Mouse (Mus musculus) gastrocnemius, adult 18-20 months (tissue): ENCODE measurements around the gene Gm10300. TPM values are rescaled to one million over a fixed set of nuclear protein-coding genes. Genes with fewer than 3 reads are reported as not detected.

Source experiments
- DNase-seq: peaks from one replicate; pipeline ENCODE4 v3.0.0; 2021; ENCODE audit warnings: low spot score
- total RNA-seq, 2 experiments: library from RNA; stranded (reverse); gene quantifications; 2 replicates each; pipeline ENCODE4 v1.2.3; 2021

Gene Gm10300
- total RNA-seq, 2 experiments from 2014 or later = 0.09 TPM; not detected in 1

DNA sequence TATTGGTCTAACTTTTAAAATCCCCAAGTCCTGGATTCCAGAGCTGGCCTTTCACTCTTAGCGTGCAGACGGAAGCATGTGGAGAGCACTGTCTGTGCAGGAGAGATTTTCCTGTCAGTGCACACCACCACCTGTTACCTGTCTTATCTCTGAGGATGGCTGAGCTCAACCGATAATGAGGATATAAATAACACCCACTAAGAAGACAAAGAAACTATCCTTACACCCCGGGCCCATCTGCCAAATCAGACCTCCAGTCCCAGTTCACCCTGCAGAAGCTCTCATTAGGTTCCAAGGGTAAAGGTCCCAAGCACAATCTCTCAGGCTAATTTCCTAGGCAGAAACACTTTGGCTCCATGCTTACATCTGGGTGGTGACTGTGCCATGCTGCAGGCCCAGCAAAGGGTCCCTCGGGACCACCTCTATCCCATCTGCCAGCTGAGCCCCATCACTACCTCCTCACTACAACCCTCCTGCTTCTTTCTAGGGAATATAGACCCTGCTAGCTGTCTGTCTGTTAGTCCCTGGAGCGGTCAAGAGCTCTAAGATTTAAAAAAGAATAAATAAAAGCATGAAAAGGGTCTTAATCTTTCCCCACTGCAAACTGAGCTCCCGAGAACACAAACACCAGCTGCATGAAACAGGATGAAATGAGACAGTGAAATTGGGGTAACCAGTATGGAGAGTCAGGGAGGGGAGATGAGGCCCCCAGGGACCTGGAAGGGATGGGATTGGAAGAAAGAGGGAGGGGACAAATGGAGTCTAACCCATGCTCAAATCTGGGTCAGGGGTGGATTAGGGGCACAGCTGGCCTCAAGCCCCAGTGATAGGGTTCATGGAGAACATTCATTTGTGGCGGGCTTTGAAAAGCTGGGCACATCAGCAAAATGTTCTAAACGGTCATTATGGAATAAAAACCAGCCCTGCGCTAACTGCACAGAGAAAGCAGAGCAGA is 22.9 kb upstream of the Gm10300 start:
- no peak for DNase-seq

DNA sequence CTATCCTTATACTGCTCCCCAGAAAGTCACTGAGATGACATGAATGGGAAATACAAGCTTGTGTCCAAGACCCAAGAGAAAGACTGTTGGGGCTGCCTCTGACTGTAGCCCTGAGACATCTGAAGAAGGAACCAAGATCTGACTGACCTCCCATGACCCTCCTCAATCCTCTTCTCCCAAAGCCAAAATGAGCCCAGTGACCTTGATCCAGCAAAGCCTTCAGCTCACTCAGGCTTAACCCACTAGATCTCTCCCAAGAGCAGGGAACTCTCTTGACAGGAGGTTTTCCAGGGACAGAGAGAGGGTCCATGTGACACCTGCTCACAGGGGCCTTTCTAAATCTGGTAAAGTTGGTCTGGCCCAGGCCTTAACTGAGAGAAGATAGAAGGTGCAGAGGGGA is 17.2 kb upstream of the Gm10300 start:
- no peak for DNase-seq

DNA sequence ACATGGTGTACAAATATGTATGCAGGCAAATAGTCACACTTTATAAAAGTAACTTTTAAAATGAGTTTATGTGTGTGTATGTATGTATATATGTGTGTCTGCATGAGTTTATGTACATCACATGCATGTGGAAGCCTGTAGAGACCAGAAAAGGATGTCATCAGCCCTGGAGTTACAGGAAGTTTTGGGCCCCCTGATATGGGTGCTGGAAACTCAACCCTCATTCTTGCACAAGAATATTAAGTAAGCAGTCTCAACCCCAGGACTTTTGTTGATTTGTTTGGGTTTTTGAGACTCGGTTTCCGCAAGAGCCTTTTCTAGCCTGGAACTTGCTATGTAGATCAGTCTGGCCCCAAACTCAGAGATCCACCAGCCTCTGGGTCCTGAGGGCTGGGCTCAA is 15.0 kb upstream of the Gm10300 start:
- no peak for DNase-seq

DNA sequence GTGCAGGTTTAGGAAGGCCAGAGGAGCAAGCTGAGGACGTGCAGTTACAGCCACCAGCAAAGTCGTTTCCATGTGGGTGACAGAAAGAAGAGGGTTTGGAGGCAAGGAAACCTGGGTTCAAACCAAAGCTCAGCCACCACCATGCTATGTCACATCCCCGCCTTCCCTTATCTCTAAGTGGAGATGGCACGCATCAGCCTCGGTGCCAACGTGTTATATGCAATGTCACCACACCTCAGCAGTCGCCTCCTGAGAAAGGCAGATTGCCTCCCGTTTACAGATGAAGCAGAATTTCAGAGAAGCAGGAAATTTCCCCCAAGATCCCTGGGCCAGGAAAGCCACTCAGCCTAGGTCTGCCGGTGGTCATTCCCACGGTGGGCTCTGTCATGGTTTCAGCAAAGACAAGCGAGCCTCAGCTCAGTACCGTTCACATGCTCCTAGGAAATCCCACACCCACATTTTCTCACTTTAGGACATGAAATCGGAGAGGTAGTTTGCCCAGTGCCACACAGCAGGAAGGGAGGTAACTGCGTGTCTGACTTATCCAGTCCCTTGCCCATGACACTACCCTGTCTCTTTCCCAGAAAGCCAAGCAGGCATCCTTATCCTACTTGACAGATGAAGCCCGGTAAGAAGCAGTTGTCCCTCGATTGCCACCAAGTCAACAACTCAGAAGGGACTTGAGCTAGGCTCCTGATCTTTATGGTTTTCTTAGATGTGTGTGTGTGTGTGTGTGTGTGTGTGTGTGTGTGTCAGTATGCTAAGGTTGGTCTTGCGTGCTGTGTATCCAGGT is 14.3 kb upstream of the Gm10300 start:
- DNase-seq = no peak

- no peak for DNase-seq
Measured at GRCm38 (mm10) chr4:132062289-132062688, 12.2 kb upstream of the Gm10300 start.

DNA sequence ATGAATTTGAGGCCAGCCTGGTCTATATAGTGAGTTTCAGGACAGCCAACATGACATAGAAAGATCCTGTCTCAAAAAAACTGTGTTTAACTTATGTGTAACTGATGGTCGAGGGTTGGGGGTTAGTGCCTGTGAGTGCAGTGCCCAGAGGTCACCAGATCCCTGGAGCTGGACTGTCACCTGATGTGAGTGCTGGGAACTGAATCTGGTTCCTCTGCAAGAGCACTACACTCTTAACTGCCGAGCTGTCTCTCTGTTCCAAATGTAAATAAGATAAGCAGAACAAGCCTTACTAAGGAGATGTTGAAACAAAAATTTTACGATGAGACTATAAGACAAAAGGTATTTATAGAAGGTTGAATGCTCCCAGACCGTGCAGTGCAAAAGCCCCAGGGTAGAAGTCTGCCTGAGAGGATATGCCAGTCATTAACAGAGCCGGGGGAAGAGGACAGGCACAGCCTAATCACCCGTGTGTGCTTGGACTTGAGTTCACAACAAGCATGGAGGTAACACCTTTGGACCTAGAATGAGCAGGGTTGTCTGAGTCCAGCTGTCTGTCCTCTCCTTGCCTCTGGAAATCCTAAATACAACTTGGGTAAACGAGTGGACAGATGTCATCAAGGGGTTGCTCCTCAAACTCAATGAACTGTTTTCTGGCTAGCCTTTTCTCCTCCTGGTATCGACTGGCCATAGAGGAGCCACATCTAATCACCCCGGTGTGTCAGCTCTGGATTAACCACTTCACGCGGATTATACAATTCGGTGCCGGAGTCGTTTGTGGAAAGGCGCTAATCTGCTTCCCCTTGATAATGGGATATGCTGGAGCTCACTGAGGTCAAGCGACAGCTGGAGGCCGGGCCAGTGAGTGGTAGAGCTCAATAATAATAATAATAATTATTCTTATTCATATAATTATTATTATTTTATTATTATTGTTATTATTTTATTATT is 11.3 kb upstream of the Gm10300 start:
- DNase-seq = no peak

DNA sequence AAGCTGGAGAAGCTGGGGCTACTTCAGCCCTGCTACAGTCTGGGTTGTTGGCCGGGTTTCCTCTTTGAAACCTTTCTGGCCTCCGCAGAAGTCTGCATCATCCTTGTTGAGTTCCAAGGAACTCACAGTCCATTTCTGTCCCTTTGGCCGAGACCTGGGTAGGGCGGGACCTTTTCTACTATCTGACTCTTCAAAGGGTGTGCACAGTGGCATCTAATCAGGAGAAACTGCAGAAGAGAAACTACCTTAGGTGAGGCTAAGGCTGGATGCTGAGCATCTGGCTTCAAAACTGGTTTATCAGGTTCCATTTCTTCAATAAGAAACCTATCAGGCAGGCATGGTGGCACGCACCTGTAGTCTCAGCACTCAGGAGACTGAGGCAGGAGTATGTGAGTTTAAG is 9.9 kb upstream of the Gm10300 start:
- no peak for DNase-seq

- DNase-seq = no peak
Measured at GRCm38 (mm10) chr4:132065578-132065977, 8.9 kb upstream of the Gm10300 start.

DNA sequence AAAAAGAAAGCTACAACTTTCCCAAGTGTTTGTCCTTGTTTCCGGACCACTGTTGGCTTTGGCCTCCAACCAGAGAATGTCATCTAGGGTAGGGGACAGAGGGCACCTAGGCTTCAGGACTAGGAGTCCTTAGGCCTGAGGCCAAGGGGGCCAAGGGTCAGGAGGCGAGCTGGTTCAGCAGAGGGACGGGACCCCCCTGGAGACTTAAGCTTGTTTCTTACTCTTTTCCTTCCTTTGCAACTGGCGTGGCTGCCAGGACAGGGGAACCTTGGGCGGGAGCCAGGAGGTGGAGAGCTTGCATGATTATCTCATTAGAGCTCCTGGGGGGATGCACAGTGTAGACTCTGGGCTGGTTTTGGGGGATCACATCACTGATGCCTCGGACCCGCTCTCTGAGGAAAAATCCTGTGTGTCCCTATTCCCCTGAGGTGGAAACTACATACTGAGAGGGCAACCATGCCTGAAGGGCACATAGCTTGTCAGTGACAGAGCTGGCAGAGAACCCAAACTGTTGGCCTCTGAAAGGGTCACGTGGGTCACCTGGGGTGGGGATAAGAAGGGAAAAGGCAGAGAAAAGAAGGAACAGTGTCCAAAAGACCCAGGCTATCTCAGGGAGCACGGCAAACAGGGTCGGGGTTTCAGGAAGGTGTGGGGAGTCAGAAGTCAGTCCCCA is 8.3 kb upstream of the Gm10300 start:
- peak; percentile 60 for DNase-seq

DNA sequence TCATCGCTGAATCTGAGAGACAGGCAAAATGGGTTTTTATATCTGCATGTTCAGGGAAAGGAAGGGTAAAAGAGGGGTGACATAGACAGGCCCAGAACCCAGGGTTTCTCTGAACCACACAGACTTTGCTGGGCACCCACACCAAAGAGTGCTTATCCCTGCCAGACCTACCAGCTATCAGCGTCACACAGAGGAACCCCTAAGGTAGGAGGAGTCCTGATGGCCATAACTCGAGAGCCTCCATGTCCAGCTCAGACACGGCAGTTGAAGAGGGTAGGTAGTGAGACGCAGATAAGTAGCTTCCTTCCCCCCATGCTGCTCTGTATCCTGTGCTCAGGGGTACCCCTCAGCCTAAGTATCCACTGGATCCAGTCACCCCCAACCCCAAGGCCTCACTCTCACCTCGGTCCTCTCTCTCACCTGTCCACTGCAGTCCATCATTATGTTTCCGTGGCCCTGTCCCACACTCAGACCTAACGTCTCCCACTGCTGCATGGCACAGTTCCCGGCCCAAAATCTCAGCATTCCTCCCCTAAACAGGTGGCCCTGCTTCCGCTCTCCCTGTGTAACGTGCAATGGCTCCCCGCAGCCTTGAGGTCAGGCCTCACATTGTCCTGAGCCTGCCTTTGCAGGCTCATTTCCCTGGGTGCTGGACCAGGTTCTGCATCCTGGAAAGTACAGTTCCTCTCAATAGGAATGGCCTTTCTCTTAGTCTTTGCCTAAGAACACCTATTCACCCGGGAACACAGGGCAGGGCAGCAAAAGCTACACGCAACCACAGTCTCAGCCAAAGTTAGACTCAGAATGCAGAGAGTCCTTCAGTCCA is 7.2 kb upstream of the Gm10300 start:
- no peak for DNase-seq

- DNase-seq = no peak
Measured at GRCm38 (mm10) chr4:132067938-132068235, 6.6 kb upstream of the Gm10300 start.

GRCm38 (mm10) chr4:132071674-132072073 is 2.8 kb upstream of the Gm10300 start:
- no peak for DNase-seq

DNA sequence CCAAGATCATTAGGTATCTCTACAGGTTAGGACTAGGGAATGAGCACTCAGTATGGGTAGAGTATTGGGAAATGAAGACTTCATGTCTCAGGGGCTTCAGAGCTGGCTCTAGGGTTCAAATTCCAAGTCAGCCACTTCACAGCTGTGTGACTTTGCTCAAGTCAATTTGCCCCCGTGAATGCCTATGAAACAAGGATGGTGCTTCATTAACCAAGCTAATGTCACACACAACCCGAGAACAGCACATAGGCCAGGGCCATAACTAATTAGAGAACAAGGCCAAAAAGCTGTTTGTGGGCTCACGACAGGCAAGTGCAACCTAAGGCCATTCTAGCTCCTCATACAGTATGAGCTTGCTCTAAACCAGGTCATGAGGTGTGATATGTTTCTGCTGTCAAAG is 2.3 kb upstream of the Gm10300 start:
- DNase-seq = no peak

- peak; percentile 78 for DNase-seq
Measured at GRCm38 (mm10) chr4:132072946-132073345, 1.6 kb upstream of the Gm10300 start.

- peak; percentile 99 for DNase-seq
Measured at GRCm38 (mm10) chr4:132074933-132075769, 654 bp downstream of the Gm10300 start, which contains the start of gene Epb41. Gene Epb41 (minus strand): TSS chr4:132075321.

DNA sequence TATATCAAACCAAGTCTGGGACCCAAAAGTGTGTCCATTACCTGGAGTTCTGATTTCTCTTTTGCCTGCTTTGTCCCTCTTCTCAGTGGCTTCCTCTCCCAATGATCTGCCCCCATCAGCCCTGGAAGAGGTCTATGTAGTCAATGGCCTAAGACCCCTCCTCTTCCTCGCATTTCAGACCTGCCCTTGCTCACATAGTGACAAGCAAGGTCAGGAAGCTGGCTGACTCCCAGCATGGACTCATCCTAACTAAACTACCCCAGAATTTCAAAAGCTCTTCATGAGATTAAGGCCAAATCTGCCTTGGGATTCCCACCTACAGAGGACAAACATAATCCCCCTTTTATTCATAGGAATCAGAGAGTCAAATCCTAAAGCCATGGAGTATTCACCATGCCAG is 1.3 kb downstream of the Gm10300 start:
- no peak for DNase-seq

DNA sequence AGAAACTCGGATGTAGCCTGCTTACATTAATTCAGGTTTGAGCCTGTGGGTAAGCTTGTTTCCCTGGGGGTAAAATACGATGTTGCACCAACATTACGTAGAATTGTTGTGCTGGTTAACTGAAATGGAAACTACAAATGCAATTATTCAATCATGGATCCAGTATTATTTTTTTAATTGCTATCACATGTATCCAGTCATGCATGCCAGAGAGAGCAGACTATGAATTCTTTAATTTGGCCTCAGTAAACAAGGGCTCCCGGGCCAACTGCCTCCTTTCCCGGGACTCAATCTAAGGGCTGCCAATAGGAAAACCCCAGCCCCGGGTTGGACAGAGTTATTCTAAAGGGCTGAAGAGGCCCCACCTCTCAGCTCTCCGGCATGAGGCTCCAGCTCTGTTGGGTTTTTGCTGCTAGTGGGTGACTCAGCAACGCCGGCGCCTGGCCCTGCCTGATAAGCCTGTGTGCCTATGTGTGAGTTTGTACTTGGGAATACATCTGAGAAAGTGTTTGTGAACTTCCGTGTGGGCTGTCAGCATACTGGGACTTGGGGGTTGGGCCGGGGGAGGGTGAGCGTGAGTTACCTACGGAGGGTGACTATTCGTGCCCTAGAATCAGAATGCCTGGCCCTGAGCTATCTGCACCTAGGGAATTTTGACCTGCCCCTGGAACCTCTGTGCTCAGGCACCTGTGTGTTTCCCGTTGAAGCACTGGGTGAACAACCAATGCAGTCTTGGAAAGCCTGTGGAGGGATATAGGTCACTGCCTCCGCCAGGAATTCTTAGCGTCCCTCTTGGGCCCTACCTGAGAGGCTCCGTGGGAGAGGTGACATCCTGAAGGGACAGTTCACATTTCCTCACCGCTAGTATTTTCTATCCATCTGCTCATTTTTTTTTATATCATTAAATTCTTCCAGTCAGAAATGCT is 2.2 kb downstream of the Gm10300 start:
- no peak for DNase-seq

DNA sequence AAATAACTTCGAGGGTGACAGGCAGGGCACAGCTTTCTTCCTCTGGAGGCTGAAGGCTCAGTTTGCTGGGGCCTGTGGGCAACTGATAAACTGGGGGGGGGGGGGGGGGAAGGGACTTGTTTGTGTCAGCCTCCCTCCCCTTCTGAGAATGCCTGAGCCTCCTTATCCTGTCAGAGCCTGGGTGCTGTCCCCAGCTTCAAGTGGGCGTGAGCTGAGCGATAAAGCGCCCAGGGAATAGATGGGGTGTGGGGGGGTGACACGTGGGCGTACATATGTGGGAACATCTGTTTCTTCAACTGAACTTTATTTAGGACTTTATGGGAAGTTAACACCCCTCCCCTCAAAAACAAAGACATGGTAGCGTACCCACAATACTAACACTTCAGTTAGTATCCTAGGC is 2.9 kb downstream of the Gm10300 start:
- DNase-seq = no peak
